Mouse (Mus musculus) spleen, adult 2 months (tissue): Measurements from ENCODE around the gene Cacna2d3. TPM values are rescaled to one million over a fixed set of nuclear protein-coding genes. Genes with fewer than 3 reads are reported as not detected.

ENCODE experiments used
- DNase-seq, 2 experiments: peaks; one replicate each; pipeline versions ENCODE4 v3.0.0 to v3.0.0-alpha.2; 2012 to 2021; ENCODE audit warnings: low spot score in 2 of 2, low read depth in 1 of 2
- H3K27ac ChIP-seq: fragments of 200-500 bp; 2 replicates; pipeline ENCODE4 v1.5.1; 2012; ENCODE audit warnings: low read length, inconsistent platforms; ENCODE audit not compliant: insufficient read depth
- H3K27me3 ChIP-seq: fragments of 200-500 bp; 2 replicates; pipeline ENCODE4 v1.6.1; 2012; ENCODE audit warnings: mild to moderate bottlenecking, moderate library complexity, low read length, inconsistent platforms; ENCODE audit not compliant: control insufficient read depth, insufficient read depth
- H3K36me3 ChIP-seq: fragments of 200-500 bp; 2 replicates; pipeline ENCODE4 v1.6.1; 2012; ENCODE audit warnings: mild to moderate bottlenecking, low read length, inconsistent platforms; ENCODE audit not compliant: control insufficient read depth, insufficient read depth
- H3K4me1 ChIP-seq: fragments of 200-500 bp; 2 replicates; pipeline ENCODE4 v1.6.1; 2011; ENCODE audit warnings: inconsistent platforms; ENCODE audit not compliant: control insufficient read depth, insufficient read depth, insufficient read length
- H3K4me3 ChIP-seq: fragments of 200-500 bp; 2 replicates; pipeline ENCODE4 v1.5.1; 2011; ENCODE audit warnings: mild to moderate bottlenecking, inconsistent platforms; ENCODE audit not compliant: insufficient read depth, insufficient read length; ENCODE audit errors: extremely low read depth
- CTCF ChIP-seq: fragments of 200-500 bp; IDR thresholded peaks from 2 replicates; pipeline ENCODE4 v1.5.1; 2011; ENCODE audit warnings: mild to moderate bottlenecking, inconsistent platforms; ENCODE audit not compliant: insufficient read depth, insufficient read length, insufficient replicate concordance; ENCODE audit errors: extremely low read depth
- POLR2A ChIP-seq: fragments of 200-500 bp; IDR thresholded peaks from 2 replicates; pipeline ENCODE4 v1.6.1; 2011; ENCODE audit warnings: low read depth, low read length, inconsistent platforms
- WGBS: fragments of 180-500 bp; shearing (Covaris S2); methylation state at CpG from one replicate; pipeline ENCODE4 v1.1.7; 2018; 5-methylcytosine and 5-hydroxymethylcytosine counted together
- polyA plus RNA-seq: library from polyadenylated mRNA; depleted of rRNA; stranded (reverse); fragments of >200 nt; gene quantifications from 2 replicates; pipeline ENCODE4 v1.2.3, GENCODE M21; 2012

The Cacna2d3 gene
- polyA plus RNA-seq, 1 experiment: 0.19 TPM

- H3K4me3 ChIP-seq: no peak overlapping the region
- no peaks in the 10 kb centered on the region for H3K36me3 ChIP-seq
- TF ChIP-seq POLR2A (no peak), CTCF (no peak)
- H3K27ac ChIP-seq: no peak overlapping the region
- H3K4me1 ChIP-seq: no peaks in the 10 kb centered on the region
- H3K27me3 ChIP-seq: no peaks in the 10 kb centered on the region
- 85% methylated on average over 9 of the region's 9 CpGs for WGBS
- no peak for DNase-seq
These were observed 680.9 kb downstream of the Cacna2d3 start for GRCm38 (mm10) chr14:29040606-29041364.

GRCm38 (mm10) chr14:29038246-29038645 lies 683.4 kb downstream of the Cacna2d3 start:
- TF ChIP-seq POLR2A: no peak
- no peak for TF ChIP-seq CTCF
- no peak for DNase-seq
- 90% methylated on average over 5 of the region's 5 CpGs for WGBS
- no peaks in the 10 kb centered on the region for H3K4me1 ChIP-seq
- H3K36me3 ChIP-seq: no peaks in the 10 kb centered on the region
- no peaks in the 10 kb centered on the region for H3K27me3 ChIP-seq
- no peak overlapping the region for H3K4me3 ChIP-seq
- H3K27ac ChIP-seq: no peak overlapping the region

- H3K4me3 ChIP-seq: no peak overlapping the region
- no peaks in the 10 kb centered on the region for H3K36me3 ChIP-seq
- no peaks in the 10 kb centered on the region for H3K27me3 ChIP-seq
- no peaks in the 10 kb centered on the region for H3K4me1 ChIP-seq
- no peak overlapping the region for H3K27ac ChIP-seq
- TF ChIP-seq CTCF: no peak
- TF ChIP-seq POLR2A: no peak
- 86% methylated on average over 1 of the region's 1 CpGs for WGBS
- DNase-seq: no peak
These were observed 689.7 kb downstream of the Cacna2d3 start for GRCm38 (mm10) chr14:29031858-29032395.

GRCm38 (mm10) chr14:29030519-29030918 lies 691.1 kb downstream of the Cacna2d3 start:
- Histone ChIP-seq H3K27me3 (no peaks in the 10 kb centered on the region), H3K4me3 (no peak overlapping the region), H3K36me3 (no peaks in the 10 kb centered on the region), H3K4me1 (no peaks in the 10 kb centered on the region), H3K27ac (no peak overlapping the region)
- no peak for DNase-seq
- TF ChIP-seq POLR2A (no peak), CTCF (no peak)
- 80% methylated on average over 9 of the region's 9 CpGs for WGBS

- H3K4me1 ChIP-seq: no peaks in the 10 kb centered on the region
- no peak for TF ChIP-seq POLR2A
- no peak for TF ChIP-seq CTCF
- H3K27me3 ChIP-seq: no peaks in the 10 kb centered on the region
- 87% methylated on average over 11 of the region's 11 CpGs for WGBS
- no peak overlapping the region for H3K27ac ChIP-seq
- no peak for DNase-seq
- H3K4me3 ChIP-seq: no peak overlapping the region
- H3K36me3 ChIP-seq: no peaks in the 10 kb centered on the region
These were observed 691.7 kb downstream of the Cacna2d3 start for GRCm38 (mm10) chr14:29029896-29030420.

- H3K27me3 ChIP-seq: no peaks in the 10 kb centered on the region
These were observed 692.6 kb downstream of the Cacna2d3 start for GRCm38 (mm10) chr14:29029107-29029469.

More at GRCm38 (mm10) chr14:29029107-29029469, 692.6 kb downstream of the Cacna2d3 start:
- no peak overlapping the region for H3K4me3 ChIP-seq
- WGBS: 83% methylated on average over 2 of the region's 2 CpGs
- DNase-seq: no peak
- no peak overlapping the region for H3K27ac ChIP-seq
- no peak for TF ChIP-seq CTCF
- TF ChIP-seq POLR2A: no peak
- H3K4me1 ChIP-seq: no peaks in the 10 kb centered on the region
- H3K36me3 ChIP-seq: no peaks in the 10 kb centered on the region
